Mouse (Mus musculus) neural tube, embryonic 10.5 days (tissue): Measurements from ENCODE around the gene Camk1d.

Experiments
- DNase-seq: peaks from one replicate; pipeline ENCODE4 v3.0.0-alpha.2; 2017; ENCODE audit warnings: low spot score; ENCODE audit errors: extremely low spot score

Gene Camk1d

DNA sequence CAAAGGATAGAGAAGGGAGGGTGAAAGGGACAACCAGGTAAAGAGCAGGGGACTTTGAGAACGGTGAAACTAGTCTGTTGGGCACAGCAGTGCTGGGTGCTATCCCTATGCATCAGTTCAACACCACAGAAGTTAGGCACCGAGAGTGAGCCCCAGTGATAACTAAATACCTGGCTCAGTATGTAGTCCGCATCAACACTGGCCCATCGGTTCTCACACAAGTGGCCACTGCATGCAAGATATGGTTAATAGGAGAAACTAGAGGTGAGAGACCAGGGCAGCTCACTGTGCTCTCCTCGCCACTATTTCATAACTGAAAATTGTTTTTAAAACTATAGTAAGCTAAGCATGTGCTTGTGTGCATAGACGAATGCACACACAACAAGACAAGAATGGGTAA lies 228.5 kb downstream of the Camk1d start:
- no peak for DNase-seq

DNA sequence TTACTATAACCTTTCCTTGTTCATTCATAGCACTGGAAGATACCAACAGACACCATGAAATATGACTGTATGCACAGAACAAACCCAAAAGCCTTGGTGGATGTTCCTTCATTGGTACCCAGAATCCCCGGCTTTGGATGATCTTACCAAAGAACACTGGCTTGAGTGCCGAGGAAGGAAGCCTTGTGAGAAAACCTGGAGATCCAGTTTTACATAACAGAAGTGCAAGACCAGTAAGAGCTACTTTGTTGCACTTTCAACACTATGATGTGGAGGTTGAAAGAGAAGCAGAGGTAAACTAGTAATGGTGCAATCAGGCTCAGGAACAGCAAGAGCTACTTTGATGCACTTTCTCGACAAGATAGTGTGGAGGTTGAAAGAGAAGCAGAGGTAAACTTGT lies 234.4 kb downstream of the Camk1d start:
- DNase-seq: no peak

GRCm38 (mm10) chr2:5478709-5479108 lies 235.6 kb downstream of the Camk1d start:
- no peak for DNase-seq

DNA sequence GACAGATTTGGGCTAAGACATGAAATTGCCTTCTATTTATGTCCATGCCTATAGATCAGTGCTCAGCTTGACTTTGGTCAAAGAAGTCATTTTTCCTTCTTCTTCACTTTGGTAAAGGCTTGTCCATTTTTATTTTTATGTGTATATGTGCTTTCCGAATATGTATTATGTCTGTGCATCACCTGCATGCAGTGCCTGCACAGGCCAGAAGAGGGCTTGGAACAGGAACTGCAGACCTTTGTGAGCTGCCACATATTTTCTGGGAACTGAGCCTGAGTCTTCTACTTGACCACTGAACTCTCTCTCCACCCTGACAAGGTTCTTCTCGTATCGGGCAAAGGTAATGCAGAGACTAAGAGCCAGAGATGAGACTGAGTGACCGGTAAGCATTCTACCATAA lies 236.1 kb downstream of the Camk1d start:
- DNase-seq: no peak

GRCm38 (mm10) chr2:5477525-5477924 lies 236.8 kb downstream of the Camk1d start:
- DNase-seq: no peak

GRCm38 (mm10) chr2:5469366-5469941 lies 244.9 kb downstream of the Camk1d start:
- no peak for DNase-seq

DNA sequence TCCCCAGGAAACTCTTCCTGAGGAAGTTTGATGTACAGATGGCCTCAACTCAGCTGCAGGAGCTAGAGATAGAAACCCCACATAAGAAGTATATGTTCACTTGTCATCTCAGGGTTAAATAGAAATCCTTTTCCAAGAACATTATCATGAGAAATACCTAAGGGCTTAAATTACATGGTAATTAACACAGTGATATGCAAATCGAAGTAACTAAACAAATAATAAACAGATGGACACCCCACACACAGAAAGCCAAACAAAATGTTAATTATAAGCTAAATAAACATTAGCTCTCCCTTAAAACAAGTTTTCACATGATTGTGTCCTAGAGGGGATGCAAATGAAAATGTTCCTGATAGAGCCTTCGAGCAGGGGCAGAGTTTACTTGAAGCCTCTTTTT lies 246.8 kb downstream of the Camk1d start:
- DNase-seq: no peak

GRCm38 (mm10) chr2:5458671-5459235 lies 255.6 kb downstream of the Camk1d start:
- DNase-seq: no peak

- no peak for DNase-seq
These were observed 256.2 kb downstream of the Camk1d start for GRCm38 (mm10) chr2:5458075-5458494.

GRCm38 (mm10) chr2:5456108-5456507 lies 258.2 kb downstream of the Camk1d start:
- DNase-seq: no peak

DNA sequence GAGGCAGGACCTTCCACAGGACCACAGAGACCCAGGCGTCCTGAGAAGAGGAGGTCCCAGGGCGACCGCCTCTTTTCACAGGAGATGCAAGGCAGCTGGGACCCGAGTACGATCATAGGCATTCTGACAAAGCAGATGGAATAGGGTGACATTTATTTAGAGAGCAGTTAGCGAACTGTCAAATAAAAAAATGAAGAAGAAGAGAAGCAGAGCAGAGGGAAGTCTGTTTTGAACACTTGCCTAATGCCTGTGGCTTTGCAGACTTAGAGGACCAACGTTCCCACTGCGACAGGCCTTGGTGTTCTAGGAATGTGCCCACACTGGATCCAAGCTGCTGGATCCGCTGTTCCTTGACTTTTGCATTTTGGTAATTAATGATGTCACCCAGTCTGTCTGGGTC lies 259.5 kb downstream of the Camk1d start:
- no peak for DNase-seq

- DNase-seq: no peak
These were observed 262.7 kb downstream of the Camk1d start for GRCm38 (mm10) chr2:5451654-5452053.

DNA sequence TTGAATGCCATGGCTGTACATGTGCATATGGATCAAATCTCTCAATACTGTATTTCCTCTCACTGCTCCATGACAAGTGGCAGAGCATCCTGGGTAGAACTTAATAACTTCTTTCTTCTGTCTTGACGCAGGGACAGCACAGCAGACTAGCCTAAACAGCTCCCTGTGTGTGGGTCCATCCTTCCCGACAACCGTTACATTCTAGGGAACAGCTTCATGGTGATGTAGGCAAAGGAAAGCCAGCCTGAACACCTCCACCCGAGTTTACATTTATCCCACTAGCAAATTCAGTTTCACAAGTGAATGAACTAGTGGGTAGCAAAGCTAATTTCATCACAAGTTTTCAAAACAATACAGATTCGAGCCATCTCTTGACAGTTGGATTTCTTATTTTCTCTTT lies 269.0 kb downstream of the Camk1d start:
- DNase-seq: no peak

DNA sequence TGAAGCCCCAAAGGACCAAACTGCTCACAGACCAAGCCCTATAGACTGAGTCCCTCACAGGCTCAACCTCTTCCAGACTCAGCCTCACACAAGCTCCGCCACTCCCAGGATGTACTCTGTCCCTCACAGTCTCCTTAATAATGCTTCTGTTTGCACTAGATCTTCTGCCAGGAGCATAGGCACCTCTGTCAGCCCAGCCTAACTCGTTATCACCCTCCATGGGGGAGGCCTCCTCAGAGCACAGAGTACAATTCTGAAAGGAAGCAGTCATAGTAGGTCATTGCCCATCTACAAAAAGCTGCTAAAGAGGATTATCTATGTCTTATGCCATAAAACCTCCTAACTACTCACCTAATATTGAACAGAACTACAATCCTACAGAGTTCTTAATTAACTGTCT lies 276.6 kb downstream of the Camk1d start:
- no peak for DNase-seq

DNA sequence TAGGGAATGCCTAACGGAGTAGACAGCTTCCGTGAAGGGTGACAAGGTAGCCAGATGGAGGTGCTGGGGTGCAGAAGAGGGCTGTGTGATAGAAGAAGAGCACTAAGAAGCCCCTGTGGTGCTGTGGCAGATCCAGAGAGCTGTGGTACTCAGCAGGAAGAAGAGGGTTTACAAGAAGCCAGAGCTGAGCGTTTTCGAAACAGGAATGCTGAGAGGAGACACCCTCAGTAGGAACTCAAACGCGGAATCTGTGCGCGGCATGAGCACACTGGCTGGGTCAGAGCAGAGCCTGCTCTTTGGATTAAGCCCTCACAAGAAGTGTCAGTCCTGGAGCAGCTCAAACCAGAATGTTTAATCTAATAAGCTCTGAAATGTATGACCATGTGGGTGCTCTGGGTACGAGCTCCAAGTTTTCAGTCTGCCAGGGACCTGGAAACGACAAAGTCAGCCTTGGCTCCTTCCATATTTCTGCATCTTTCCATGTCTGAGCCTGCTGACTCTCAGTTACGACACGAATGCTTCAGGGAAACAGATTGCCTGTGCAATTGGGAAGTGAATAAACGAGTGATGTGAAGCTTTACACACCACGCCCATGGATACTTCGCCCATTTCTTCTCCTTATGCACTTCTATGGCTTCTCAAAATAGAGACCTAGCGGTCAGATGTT lies 278.6 kb downstream of the Camk1d start:
- DNase-seq: peak; percentile 4

DNA sequence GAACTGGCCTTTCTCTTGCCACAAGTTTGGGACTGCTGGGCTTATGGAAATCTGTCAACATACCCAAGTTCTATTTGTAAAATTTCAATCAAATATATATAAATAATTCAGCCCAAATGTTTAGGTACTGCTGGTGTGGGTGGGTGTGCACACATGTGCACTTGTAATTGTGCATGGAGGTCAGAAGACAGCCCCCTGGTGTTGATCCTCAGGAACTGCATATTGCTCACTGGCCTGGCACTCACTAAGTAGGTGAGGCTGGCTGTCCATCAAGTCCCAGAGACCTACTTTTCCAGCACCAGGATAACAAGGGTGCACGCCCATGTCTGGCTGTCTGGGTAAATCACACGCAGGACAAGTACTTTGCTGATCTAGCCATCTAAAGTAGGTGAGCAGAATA lies 283.0 kb downstream of the Camk1d start:
- no peak for DNase-seq

- no peak for DNase-seq
These were observed 284.4 kb downstream of the Camk1d start for GRCm38 (mm10) chr2:5429921-5430320.

DNA sequence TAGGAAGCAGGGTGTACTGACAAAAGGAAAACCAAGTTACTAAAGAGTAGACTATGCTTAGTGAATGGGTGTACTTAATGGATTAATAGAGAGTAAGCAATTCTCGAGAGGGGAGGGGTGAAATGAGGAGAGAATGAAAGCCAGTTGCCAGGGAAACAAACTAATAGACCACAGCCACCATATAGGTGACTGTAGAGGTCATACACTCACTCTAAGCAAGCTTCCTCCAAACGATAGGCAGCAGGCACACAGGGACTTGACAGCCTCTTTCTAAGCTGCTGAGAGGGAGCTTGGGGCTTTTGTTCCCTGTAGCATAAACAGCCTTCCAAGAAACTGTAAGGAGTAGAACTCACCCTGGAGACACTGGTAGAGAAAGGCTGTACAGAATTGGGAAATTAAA lies 288.2 kb downstream of the Camk1d start:
- DNase-seq: peak; percentile 7

DNA sequence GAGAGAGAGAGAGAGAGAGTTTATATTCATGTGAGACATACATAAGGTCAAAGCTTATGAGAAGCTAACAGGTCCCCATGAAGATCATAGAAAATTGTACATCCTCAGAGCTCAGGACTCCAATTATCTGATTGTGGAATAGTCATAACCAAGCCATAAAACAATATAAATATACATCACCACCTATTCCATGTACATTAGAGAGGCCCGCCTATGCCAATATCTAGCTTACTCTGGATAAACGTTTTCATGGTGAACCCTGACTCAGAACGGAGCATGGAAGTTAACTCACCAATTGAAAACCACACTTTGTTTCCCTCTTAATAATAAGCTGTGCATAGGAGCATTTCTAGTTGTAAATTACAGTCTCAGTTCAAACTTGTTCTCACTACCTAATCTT lies 288.7 kb downstream of the Camk1d start:
- DNase-seq: no peak

GRCm38 (mm10) chr2:5420621-5421196 lies 293.6 kb downstream of the Camk1d start:
- DNase-seq: no peak

- no peak for DNase-seq
These were observed 295.5 kb downstream of the Camk1d start for GRCm38 (mm10) chr2:5418802-5419201.

GRCm38 (mm10) chr2:5417158-5418032 lies 296.9 kb downstream of the Camk1d start:
- no peak for DNase-seq
